Mouse (Mus musculus): ENCODE measurements around the gene Kidins220.
A peak's percentile ranks its signal among the peaks of the same experiment; 100 is the strongest.

The Kidins220 gene

GRCm38 (mm10) chr12:24963393-24964022, 11.2 kb upstream of the Kidins220 start:
- no peak for DNase-seq

DNA sequence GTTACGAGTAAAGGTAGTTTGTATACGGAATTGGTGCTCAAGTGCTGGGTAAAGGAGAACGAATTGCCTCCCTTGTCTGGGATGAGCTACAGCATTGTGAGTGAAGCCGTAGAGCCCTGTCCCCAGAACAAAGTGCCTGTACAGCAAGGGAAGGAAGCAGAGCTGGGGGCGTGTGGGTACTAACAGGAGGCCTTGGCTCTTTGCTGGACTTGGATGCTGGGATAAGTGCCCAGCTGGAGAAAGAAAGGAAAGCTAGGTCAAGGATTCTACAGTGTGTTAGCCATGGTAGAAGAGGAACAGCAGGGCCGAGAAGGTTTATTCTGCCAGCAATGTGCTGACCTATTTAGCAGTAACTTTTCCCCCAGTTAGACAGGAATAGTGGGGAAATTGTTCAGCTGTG, 9.3 kb upstream of the Kidins220 start:
- DNase-seq = peak; percentile 26 to 46

- peak; percentile 26 to 33 for DNase-seq
Measured at GRCm38 (mm10) chr12:24966046-24966445, 8.7 kb upstream of the Kidins220 start.

DNA sequence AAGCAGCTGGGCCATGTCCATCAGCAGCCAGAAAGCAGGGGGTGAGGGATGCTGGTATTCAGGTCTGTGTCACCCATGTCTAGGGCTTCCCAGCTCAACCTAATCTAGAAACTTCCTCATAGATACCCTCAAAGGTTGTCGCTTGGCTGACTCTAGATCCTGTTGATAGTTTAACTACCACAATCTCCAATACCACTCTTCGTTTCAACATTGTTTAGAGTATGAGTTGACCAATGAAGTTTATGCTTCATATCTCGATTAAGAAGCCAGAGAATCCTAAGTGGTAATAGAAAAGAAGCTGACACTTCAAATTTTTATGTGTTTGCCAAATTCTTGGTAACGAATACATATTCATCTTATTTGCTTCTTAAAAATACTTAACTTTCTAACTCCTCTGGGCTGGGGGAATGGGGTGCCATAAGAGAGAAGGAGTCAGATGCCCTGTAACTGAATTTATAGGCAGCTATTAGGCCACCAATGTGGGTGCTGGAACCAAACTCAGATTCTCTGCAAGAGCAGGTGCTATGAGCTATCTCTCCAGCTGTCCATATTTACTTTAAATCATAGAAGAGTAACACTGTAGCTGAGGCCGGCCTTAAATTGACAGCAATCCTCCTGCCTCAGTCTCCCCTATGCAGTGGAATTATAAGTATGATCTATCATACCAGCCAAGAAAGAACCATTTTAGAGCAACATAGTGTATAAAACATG, 3.1 kb upstream of the Kidins220 start:
- DNase-seq = no peak

GRCm38 (mm10) chr12:24972371-24973350, 2.1 kb upstream of the Kidins220 start:
- no peak for DNase-seq

GRCm38 (mm10) chr12:24973586-24973985, 1.1 kb upstream of the Kidins220 start:
- no peak for DNase-seq

- peak; percentile 75 to 77 for DNase-seq
Measured at GRCm38 (mm10) chr12:24975115-24975733, 499 bp downstream of the Kidins220 start.

GRCm38 (mm10) chr12:24985226-24985625, 10.5 kb downstream of the Kidins220 start:
- no peak for DNase-seq

DNA sequence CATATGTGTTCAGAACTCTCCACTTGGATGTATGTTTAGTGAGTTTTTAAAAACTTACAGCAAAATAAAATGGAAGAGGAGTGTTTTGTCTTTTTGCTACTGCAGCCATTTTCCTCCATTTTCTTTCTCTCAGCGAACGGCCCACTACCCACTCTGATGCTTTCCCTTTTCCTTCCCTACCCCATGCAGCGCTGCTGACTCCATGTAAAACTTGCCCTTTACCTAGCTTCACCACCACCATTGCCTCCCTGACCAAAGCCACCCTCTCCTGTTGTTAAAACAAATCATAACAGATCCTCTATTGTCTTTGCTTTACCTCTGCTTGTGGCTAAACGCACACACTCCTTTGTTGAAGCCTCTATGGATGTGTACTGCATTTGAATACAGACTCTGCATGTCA, 20.6 kb downstream of the Kidins220 start:
- DNase-seq = no peak

GRCm38 (mm10) chr12:25005350-25005749, 30.6 kb downstream of the Kidins220 start:
- no peak for DNase-seq

GRCm38 (mm10) chr12:25009957-25010356, 35.2 kb downstream of the Kidins220 start:
- DNase-seq = no peak

DNA sequence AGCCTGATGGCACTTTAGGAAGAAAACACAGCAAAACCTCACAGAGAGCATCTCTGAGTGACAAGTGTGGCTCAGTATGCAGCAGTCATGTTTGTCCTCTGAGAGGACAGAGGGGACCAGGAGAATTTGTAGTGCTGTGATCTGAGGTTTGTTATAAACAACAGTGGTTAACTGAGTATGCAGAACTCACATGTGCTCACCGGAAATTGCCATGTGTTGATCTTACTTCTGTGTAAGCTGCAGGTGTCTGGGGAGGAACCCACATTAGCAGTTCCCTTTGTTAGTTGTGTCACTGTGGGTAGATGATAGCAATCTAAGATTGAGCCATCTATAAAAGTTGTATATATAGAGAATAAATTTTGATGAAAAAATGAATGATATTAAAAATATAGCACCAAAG, 35.7 kb downstream of the Kidins220 start:
- DNase-seq = no peak

DNA sequence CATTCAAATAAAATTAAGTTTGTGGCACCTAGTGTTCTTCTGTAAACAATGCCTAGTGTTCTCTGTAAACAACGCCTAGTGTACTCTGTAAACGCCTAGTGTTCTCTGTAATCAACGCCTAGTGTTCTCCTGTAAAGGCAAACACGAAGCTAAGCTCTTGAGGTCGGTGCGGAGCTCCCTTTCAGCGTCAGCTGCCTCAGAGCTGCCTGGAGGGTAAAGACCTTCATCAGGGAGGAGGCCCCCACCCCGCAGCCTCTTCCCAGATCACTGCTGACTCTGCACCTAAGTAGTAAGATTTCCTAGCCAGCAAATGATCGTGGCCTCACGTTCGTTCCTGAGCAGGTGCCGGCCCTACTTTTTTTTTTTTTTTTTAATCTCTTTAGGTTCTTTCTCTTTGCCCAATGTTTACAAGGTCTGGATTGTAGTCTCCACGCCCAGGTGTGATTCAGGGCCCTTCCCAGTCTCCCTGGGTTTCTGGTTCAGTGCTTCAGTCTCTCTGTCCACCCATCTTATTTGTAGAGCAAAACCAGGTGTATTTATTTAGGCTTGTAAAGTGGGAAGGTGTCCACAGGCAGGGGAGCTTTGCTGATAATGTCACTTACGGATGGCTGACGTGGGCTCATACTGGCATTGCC, 37.1 kb downstream of the Kidins220 start:
- DNase-seq = no peak

DNA sequence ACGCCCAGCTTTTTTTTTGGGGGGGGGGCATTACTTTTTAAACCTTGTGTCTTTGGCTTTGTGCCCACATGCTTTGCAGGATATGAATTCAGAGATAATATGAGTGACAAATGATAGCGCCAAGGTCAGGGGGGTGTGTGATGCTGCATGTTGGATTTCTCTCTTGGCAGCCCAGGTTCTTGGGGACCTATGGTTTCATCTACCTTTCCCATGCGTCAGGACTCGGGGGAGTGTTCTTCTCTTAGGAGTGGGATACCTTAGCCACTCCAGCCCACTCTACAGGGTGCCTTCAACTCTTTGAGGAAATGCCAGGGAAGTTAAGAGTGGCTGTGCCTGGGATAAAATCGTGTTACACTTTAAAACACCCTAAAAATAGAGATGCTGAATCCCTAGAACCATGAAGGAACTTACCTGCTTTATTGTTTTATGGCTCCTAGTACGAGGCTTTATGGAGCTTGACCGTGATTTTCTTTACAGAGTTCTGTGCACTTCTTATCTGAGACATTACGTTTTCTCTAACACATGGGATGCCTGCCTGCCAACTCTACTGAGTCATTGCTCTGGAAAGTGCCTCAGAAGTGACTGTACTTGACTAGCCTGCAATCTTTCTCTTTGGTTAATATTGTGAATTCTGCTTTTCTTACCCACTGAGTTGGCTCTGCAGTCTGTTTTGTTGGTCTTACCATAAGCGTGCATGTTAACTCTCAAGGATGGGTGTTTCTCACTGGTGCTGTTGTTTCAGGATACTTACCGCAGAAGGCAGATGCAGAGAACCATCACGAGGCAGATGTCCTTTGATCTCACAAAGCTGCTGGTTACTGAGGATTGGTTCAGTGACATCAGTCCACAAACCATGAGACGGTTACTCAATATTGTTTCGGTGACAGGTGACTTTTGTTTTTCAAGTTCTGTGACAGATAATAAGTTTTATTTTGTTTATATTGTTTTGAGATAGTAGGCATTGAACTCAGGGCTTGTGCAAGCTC, 38.1 kb downstream of the Kidins220 start:
- DNase-seq = no peak

DNA sequence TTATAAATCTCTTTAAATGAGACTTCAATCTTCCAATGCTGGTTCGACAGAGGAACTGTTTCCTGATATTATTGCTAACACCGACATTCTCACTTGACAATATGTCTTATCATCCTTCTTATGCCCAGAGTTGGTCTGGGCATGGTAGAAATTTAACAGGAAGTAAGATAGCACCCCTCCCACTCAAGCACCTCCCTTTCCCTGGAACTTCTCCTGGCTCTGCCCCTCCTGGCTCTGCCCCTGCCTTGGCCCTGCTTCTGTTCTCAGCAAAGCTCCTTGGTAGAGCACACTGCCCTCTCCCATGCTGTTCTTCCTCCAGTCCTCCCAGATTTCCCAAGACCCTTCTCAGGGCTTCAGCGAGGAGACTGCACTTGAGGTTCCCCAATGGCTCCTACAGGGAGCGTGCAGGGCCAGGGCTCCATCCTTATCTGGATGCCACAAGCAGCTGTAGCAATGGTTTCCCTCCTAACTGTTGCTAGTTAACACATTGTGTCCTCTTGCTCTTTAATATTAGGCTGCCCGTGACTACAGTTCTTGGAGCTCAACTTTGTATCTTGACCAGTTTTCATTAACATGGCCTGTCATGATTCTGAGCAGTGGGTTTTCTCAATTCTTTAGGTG, 39.7 kb downstream of the Kidins220 start:
- no peak for DNase-seq

DNA sequence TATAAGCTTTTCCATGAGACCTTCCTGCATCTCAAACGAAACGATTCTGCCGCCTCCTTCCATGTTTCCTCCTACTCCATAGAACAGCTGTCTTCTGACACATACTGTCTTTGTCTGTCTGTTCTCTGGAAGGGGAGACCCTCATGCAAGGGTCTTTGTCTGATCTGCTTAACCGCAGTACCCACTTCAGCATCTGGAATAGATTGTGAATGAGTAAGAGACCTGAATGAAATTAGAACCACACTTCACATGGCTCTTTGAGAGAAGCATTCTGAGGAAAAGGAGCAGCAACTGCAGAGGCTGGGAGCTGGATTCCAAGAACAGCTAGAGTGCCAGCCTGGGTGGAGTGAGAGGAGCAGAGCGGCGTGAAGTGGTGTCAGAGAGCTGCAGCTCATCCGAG, 40.2 kb downstream of the Kidins220 start:
- DNase-seq = no peak

DNA sequence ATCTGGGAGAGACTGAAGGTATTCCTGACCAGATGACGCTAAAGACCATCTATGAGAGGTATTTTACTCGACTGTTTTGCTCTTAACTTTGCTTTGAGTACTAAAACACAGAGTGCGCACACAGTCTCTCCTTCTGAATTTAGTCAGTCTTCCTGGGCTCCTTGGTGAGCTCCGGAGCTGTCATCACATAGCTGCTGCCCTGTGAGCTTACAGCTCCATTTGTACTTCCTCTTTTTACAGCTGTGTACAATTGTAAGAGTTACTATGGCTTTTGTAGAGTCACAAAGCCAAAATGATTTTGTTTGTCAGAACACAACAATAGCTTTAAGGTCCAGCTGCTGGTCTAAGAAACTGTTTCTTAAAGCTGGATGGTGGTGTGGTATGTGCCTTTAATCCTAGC, 42.3 kb downstream of the Kidins220 start:
- no peak for DNase-seq

DNA sequence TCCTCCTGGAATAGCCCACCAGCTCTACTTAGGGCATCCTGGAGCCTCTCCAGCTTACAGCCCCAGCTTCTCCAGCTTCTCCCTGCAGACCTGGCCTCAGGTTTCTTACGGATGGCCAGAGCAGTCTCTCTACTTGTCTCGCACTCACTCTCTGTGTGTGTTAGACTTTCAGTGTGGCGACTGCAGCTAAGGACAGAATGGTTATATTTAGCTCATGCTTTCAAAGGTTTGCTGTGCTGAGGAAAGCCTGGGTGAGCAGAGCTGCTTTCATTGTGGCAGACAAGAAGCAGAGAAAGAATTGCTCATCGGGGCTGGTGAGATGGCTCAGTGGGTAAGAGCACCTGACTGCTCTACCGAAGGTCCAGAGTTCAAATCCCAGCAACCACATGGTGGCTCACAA, 46.3 kb downstream of the Kidins220 start:
- DNase-seq = no peak

- no peak for DNase-seq
Measured at GRCm38 (mm10) chr12:25024862-25025545, 50.3 kb downstream of the Kidins220 start.

DNA sequence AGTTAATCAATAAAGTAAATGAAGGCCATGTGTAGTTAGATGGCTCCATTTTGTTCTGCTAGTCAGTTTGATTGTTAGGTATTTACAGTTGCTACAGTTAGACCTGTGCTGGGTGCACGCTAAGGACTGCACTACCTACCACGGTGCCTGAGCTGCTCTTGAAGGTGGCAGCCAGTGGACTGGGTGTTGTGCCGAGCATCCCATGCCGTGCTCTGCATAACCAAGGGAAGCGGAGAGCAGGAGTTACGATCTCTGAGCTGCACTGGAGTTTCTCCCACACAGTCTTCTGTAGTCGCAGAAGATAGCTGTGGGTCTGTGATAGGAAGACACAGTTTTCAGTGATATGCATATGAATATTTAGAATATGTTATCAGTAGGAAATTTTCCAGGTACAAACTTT, 51.6 kb downstream of the Kidins220 start:
- DNase-seq = no peak
